Mouse (Mus musculus): ENCODE results near the gene Lix1. TPM values are rescaled to one million over a fixed set of nuclear protein-coding genes. Genes with fewer than 3 reads are reported as not detected.

Gene Lix1
- total and polyA plus RNA-seq, 2 experiments from 2014 or later = 27.5 to 33.0 TPM

DNA sequence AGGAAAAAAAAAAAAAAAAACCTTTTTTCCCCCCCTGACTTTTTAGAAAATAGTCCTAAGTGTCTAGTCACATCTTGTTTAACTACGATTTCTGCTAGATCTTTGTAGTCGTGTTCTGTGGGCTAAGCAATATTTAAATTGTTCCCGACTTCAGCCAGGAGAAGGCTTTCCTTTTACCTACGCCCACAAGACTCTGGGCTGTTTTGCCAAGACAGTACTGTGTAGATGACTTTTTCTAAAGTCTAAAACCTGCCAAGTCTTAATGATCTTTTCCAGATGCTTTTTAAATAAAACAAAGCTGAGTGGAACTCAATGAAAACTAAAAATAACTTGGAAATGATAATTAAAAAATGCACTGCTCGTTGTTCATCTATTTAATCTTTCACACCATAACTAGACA is 566 bp downstream of the Lix1 start:
- H3K9me3 ChIP-seq (ENCODE audit: low read length) = no peaks in the 10 kb centered on the region
- TF ChIP-seq CTCF (IDR thresholded peaks at IDR 0.05; ENCODE audit: low read depth) = no peak
- H3K27ac ChIP-seq (ENCODE audit: low read depth, low read length) = peak overlapping the region; percentile 80
- H3K9ac ChIP-seq = peak overlapping the region; percentile 49
- H3K4me3 ChIP-seq (ENCODE audit: low read depth, low read length) = peak overlapping the region; percentile 38
- H3K36me3 ChIP-seq (ENCODE audit: insufficient read depth) = no peaks in the 10 kb centered on the region
- no peaks in the 10 kb centered on the region for H3K27me3 ChIP-seq (ENCODE audit: insufficient read depth, low read length)
- peak; percentile 10; the same call in 1 of the 2 replicates for ATAC-seq
- no peak for DNase-seq
- 5% methylated on average over 5 of the region's 5 CpGs for WGBS
- 0 out of 2 replicates have a peak, but pooled peaks cover 4% of the 10 kb centered on the region for H3K4me1 ChIP-seq (ENCODE audit: insufficient read depth)
- peak overlapping the region; percentile 52 for H3K4me2 ChIP-seq (ENCODE audit: low read depth)

DNA sequence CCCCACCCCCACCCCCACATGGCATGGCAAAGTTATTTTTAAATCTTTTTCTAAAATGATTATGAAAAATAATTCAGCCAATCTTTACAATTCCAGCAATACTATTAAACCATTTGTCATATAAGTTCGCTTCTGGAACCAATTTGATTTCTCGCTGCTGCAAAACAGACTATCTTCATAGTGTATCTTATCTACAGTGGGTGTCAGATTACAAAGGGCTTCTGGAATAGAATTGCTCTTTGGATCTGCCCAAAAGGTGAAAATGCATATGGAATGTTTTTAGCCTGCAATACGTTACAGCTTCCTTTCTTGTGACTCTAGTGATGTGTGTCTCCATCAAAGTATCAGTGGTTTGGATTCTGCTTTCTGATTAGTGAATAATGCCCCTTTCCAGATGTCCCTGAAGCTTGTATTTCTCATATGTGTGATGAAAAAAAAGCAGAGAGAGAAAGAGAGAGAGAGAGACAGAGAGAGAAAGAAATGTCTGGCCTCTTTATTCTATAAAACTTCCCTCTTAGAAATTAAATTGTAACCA is 1.2 kb downstream of the Lix1 start:
- no peak for DNase-seq
- Histone ChIP-seq H3K27ac (ENCODE audit: low read depth, low read length) (no peak overlapping the region), H3K4me2 (ENCODE audit: low read depth) (peak overlapping the region; percentile 52), H3K27me3 (ENCODE audit: insufficient read depth, low read length) (no peaks in the 10 kb centered on the region), H3K36me3 (ENCODE audit: insufficient read depth) (no peaks in the 10 kb centered on the region), H3K9me3 (ENCODE audit: low read length) (no peaks in the 10 kb centered on the region), H3K4me3 (ENCODE audit: low read depth, low read length) (peak overlapping the region; percentile 38), H3K9ac (peak overlapping the region; percentile 1; the same call in 1 of the 2 replicates), H3K4me1 (ENCODE audit: insufficient read depth) (0 out of 2 replicates have a peak, but pooled peaks cover 4% of the 10 kb centered on the region)
- no peak for TF ChIP-seq CTCF (IDR thresholded peaks at IDR 0.05; ENCODE audit: low read depth)
- no peak for ATAC-seq
- 18% methylated on average over 3 of the region's 3 CpGs for WGBS

DNA sequence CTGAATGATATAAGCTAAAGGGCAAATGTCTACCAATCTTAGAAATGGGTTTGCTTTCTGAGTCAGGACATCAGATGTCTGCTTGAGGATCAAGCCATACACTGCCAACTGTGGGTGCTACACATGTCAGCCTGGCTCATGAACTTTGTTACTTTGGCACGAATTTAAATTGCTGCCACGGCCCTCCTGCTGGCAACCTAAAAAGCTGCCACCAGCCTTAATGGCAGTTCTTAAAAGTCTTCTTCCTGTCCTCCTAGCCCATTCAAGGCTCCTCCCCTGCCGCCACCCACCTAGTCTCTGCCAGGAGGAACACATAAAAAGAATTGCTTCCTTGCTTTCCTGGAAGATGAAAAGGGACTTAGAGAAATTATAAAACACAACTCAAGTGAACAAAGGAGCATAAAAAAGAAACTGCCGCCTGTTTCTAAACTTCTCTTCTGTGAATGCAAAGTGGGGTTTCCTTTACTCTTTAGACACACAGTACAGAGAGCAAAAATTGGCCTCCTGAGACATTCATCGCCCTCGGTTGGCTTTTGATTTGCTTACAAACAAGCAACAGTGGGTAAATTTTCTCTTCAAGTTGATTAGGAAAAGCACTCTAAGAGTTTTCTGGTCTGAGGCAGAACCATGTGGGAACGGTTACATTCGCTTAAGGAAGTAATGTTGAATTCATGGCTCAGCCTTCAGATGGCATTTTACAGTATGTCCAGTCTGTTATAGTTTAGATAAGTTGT is 2.5 kb downstream of the Lix1 start:
- 13% methylated on average over 8 of the region's 8 CpGs for WGBS
- DNase-seq (no peak), ATAC-seq (no peak)
- H3K9ac ChIP-seq = 0 out of 2 replicates have a peak overlapping the region, but pooled peaks have one; percentile 7
- no peaks in the 10 kb centered on the region for H3K9me3 ChIP-seq (ENCODE audit: low read length)
- no peaks in the 10 kb centered on the region for H3K27me3 ChIP-seq (ENCODE audit: insufficient read depth, low read length)
- H3K4me3 ChIP-seq (ENCODE audit: low read depth, low read length) = peak overlapping the region; percentile 38; the same call in 1 of the 2 replicates
- no peak for TF ChIP-seq CTCF (IDR thresholded peaks at IDR 0.05; ENCODE audit: low read depth)
- H3K4me2 ChIP-seq (ENCODE audit: low read depth) = peak overlapping the region; percentile 52
- H3K27ac ChIP-seq (ENCODE audit: low read depth, low read length) = no peak overlapping the region
- H3K4me1 ChIP-seq (ENCODE audit: insufficient read depth) = 0 out of 2 replicates have a peak, but pooled peaks cover 4% of the 10 kb centered on the region
- no peaks in the 10 kb centered on the region for H3K36me3 ChIP-seq (ENCODE audit: insufficient read depth)

DNA sequence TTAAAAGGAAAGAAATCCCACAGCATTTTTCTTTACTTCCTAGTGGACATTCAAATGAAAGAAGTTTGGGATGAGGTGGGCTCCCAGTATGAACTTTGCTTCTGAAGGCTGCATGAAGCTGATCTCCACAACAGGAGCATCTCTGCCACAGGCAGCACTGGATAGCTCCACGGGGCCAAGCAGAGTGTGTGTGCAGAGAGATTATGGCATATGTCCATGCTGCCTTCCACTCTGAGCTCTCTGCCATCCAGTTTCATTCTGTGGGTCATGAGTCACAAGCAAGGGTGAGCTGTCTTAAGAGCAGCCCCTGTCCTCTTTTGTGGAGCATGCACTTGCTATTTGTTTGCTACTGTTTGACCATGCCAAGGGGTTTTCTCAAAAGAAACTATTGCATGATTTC is 3.1 kb downstream of the Lix1 start:
- no peak overlapping the region; the same call in 1 of the 2 replicates for H3K4me2 ChIP-seq (ENCODE audit: low read depth)
- H3K9me3 ChIP-seq (ENCODE audit: low read length) = no peaks in the 10 kb centered on the region
- ATAC-seq (no peak), DNase-seq (no peak)
- H3K27me3 ChIP-seq (ENCODE audit: insufficient read depth, low read length) = no peaks in the 10 kb centered on the region
- H3K4me1 ChIP-seq (ENCODE audit: insufficient read depth) = 0 out of 2 replicates have a peak, but pooled peaks cover 4% of the 10 kb centered on the region
- H3K4me3 ChIP-seq (ENCODE audit: low read depth, low read length) = no peak overlapping the region
- no peak overlapping the region for H3K9ac ChIP-seq
- no peak for TF ChIP-seq CTCF (IDR thresholded peaks at IDR 0.05; ENCODE audit: low read depth)
- H3K36me3 ChIP-seq (ENCODE audit: insufficient read depth) = no peaks in the 10 kb centered on the region
- no peak overlapping the region for H3K27ac ChIP-seq (ENCODE audit: low read depth, low read length)
- 37% methylated on average over 1 of the region's 1 CpGs for WGBS

DNA sequence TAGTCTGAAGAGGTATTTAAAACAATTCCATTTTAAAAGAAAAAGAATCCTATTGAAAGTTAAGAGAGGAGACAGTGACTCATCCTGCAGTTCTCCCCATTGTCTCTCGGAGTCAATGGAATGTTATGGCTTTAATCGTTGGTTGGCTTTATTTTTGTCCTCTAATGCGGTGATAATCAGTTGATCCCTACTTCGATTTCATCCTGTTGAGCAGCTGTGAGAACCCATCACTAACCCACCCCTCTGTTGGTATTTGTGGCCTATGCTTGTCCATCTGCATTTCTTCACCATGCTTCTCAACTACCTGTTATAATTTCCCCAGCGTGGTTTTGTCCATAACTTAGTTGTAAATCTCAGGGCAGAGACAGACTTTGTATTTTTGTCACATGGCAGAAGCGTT is 5.7 kb downstream of the Lix1 start:
- Histone ChIP-seq H3K27me3 (ENCODE audit: insufficient read depth, low read length) (no peaks in the 10 kb centered on the region), H3K4me1 (ENCODE audit: insufficient read depth) (0 out of 2 replicates have a peak, but pooled peaks cover 4% of the 10 kb centered on the region), H3K4me3 (ENCODE audit: low read depth, low read length) (no peak overlapping the region), H3K4me2 (ENCODE audit: low read depth) (no peak overlapping the region), H3K36me3 (ENCODE audit: insufficient read depth) (no peaks in the 10 kb centered on the region), H3K27ac (ENCODE audit: low read depth, low read length) (no peak overlapping the region), H3K9me3 (ENCODE audit: low read length) (no peaks in the 10 kb centered on the region), H3K9ac (no peak overlapping the region)
- WGBS = 40% methylated on average over 6 of the region's 6 CpGs
- ATAC-seq (no peak), DNase-seq (no peak)
- TF ChIP-seq CTCF (IDR thresholded peaks at IDR 0.05; ENCODE audit: low read depth) = no peak

GRCm38 (mm10) chr17:17408720-17409478 is 6.4 kb downstream of the Lix1 start:
- no peak overlapping the region for H3K4me2 ChIP-seq (ENCODE audit: low read depth)
- WGBS = 32% methylated on average over 6 of the region's 6 CpGs
- no peak for TF ChIP-seq CTCF (IDR thresholded peaks at IDR 0.05; ENCODE audit: low read depth)
- H3K9ac ChIP-seq = no peak overlapping the region
- H3K36me3 ChIP-seq (ENCODE audit: insufficient read depth) = no peaks in the 10 kb centered on the region
- ATAC-seq (no peak), DNase-seq (no peak)
- H3K27ac ChIP-seq (ENCODE audit: low read depth, low read length) = no peak overlapping the region
- H3K9me3 ChIP-seq (ENCODE audit: low read length) = no peaks in the 10 kb centered on the region
- H3K27me3 ChIP-seq (ENCODE audit: insufficient read depth, low read length) = no peaks in the 10 kb centered on the region
- H3K4me3 ChIP-seq (ENCODE audit: low read depth, low read length) = no peak overlapping the region
- H3K4me1 ChIP-seq (ENCODE audit: insufficient read depth) = 0 out of 2 replicates have a peak, but pooled peaks cover 4% of the 10 kb centered on the region
